Mouse (Mus musculus) lung, postnatal 0 days (tissue): ENCODE results near the gene Rex1bd.

Source experiments
- CTCF ChIP-seq: IDR thresholded peaks from 2 replicates; pipeline ENCODE4 v1.5.1; 2016; ENCODE audit warnings: antibody characterized with exemption, mild to moderate bottlenecking
- EP300 ChIP-seq: IDR thresholded peaks from 2 replicates; pipeline ENCODE4 v1.6.1; 2016; ENCODE audit warnings: antibody characterized with exemption, mild to moderate bottlenecking, control low read depth

GRCm38 (mm10) chr8:70553740-70554139 is 47.2 kb upstream of the Rex1bd start:
- TF ChIP-seq CTCF = no peak
- TF ChIP-seq EP300 = no peak
